Mouse (Mus musculus) liver, adult 2 months (tissue): ENCODE results near the gene Atp6v1b1. TPM values are rescaled to one million over a fixed set of nuclear protein-coding genes. Genes with fewer than 3 reads are reported as not detected.
"Not testable (repeated sequence)": the region's sequence is repeated elsewhere in the genome, so short reads cannot be mapped to it uniquely, and the experiment has no call there.

Experiments used
- DNase-seq: peaks from one replicate; pipeline ENCODE4 v3.0.0-alpha.2; 2011; ENCODE audit warnings: low read depth, low spot score; ENCODE audit errors: extremely low read depth
- H3K27ac ChIP-seq: fragments of 200-500 bp; replicated peaks from 2 replicates; pipeline ENCODE4 v1.5.1; 2012; ENCODE audit warnings: low read depth, mild to moderate bottlenecking, control low read depth, inconsistent platforms, low read length; ENCODE audit not compliant: insufficient read depth
- H3K27me3 ChIP-seq: fragments of 200-500 bp; 2 replicates; pipeline ENCODE4 v1.6.1; 2012; ENCODE audit warnings: mild to moderate bottlenecking, moderate library complexity, low read length, inconsistent platforms; ENCODE audit not compliant: control insufficient read depth, insufficient read depth
- H3K36me3 ChIP-seq: fragments of 200-500 bp; 2 replicates; pipeline ENCODE4 v1.6.1; 2012; ENCODE audit warnings: low read length, inconsistent platforms; ENCODE audit not compliant: control insufficient read depth, insufficient read depth
- H3K4me1 ChIP-seq: fragments of 200-500 bp; 2 replicates; pipeline ENCODE4 v1.6.1; 2011; ENCODE audit warnings: low read length; ENCODE audit not compliant: control insufficient read depth, insufficient read depth
- H3K4me3 ChIP-seq: fragments of 200-500 bp; 2 replicates; pipeline ENCODE4 v1.5.1; 2011; ENCODE audit warnings: low read depth, mild to moderate bottlenecking, control low read depth, low read length, moderate library complexity; ENCODE audit not compliant: insufficient read depth
- H3K79me2 ChIP-seq: fragments of 200-500 bp; 2 replicates; pipeline ENCODE4 v1.6.1; 2012; ENCODE audit warnings: inconsistent platforms, mild to moderate bottlenecking, low read length, moderate library complexity; ENCODE audit not compliant: control insufficient read depth, insufficient read depth
- H3K9ac ChIP-seq: fragments of 200-500 bp; 2 replicates; pipeline ENCODE4 v1.6.1; 2012; ENCODE audit warnings: low read depth, mild to moderate bottlenecking, control low read depth, inconsistent platforms, low read length
- CTCF ChIP-seq: fragments of 200-500 bp; IDR thresholded peaks from 2 replicates; pipeline ENCODE4 v1.5.1; 2011; ENCODE audit warnings: low read depth, low read length, control low read depth
- POLR2A ChIP-seq: fragments of 200-500 bp; IDR thresholded peaks from 2 replicates; pipeline ENCODE4 v1.6.1; 2011; ENCODE audit warnings: low read length, control low read depth; ENCODE audit not compliant: insufficient read depth; ENCODE audit errors: extremely low read depth
- WGBS: fragments of 180-500 bp; shearing (Covaris S2); methylation state at CpG from one replicate; pipeline ENCODE4 v1.1.7; 2018; 5-methylcytosine and 5-hydroxymethylcytosine counted together
- polyA plus RNA-seq: library from polyadenylated mRNA; depleted of rRNA; stranded (reverse); fragments of >200 nt; gene quantifications from 2 replicates; pipeline ENCODE4 v1.2.3, GENCODE M21; 2012
- total RNA-seq: library from RNA; depleted of rRNA; stranded (reverse); fragments of >200 nt; gene quantifications from 2 replicates; pipeline ENCODE4 v1.2.3, GENCODE M21; 2014

The Atp6v1b1 gene
- total and polyA plus RNA-seq, 2 experiments = not detected

- H3K79me2 ChIP-seq = no peaks in the 10 kb centered on the region
- no peak for TF ChIP-seq CTCF
- TF ChIP-seq POLR2A = no peak
- no peak for DNase-seq
- no peaks in the 10 kb centered on the region for H3K4me1 ChIP-seq
- no peak overlapping the region for H3K4me3 ChIP-seq
- no peaks in the 10 kb centered on the region for H3K36me3 ChIP-seq
- H3K27ac ChIP-seq = no peak overlapping the region
- no peaks in the 10 kb centered on the region for H3K27me3 ChIP-seq
- 90% methylated on average over 7 of the region's 7 CpGs for WGBS
- no peak overlapping the region for H3K9ac ChIP-seq
These were observed 45.8 kb downstream of the Atp6v1b1 start for GRCm38 (mm10) chr6:83788554-83788953.

DNA sequence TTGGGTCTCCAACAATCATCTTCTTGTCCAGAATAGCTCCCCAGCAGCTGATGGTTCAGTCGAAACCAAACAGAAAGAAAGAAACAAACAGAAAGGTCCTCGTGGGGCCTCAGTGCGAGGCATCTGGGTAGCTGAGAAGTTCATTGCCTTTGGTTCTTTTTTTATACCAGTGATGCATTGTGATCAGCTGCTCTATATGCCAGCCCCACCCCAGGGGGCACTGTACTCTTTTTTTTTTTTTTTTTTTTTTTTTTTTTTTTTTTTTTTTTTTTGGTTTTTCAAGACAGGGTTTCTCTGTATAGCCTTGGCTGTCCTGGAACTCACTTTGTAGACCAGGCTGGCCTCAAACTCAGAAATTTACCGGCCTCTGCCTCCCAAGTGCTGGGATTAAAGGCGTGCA is 47.7 kb downstream of the Atp6v1b1 start:
- H3K36me3 ChIP-seq, H3K27me3 ChIP-seq, H3K4me1 ChIP-seq, DNase-seq, H3K9ac ChIP-seq, H3K79me2 ChIP-seq, H3K27ac ChIP-seq, H3K4me3 ChIP-seq: not testable (repeated sequence)
- WGBS = 89% methylated on average over 5 of the region's 5 CpGs

DNA sequence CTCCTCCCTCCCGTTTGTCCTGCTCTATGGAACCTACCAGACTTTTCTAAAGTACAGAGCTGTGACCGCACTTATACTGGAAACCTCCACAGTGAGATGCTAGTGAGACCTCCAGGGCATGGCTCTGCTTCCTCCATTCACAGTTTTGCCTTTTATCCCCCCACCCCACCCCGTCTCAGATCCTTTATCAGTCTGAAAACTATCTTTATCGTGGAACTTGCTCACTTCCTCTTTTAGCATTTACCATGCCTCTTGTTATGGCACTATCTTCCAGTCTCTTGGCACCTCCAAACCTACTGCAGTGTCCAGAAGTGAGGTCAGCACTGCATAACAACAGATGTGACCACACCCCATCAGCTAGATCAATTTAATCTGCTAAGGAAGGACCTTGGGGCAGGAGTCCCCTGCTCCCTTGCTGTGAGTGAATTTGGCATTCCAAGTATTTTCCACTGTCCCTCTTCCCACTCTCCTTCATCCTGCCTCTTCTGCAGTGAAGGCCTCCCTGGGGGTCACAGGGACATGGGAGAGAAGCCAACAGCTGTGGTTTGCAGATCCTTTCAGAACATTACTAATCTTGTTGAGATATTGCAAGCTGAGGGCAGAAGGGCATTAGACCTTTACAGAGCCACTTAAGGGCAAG is 48.6 kb downstream of the Atp6v1b1 start:
- no peak overlapping the region for H3K27ac ChIP-seq
- no peaks in the 10 kb centered on the region for H3K79me2 ChIP-seq
- H3K36me3 ChIP-seq = no peaks in the 10 kb centered on the region
- no peak for DNase-seq
- H3K4me1 ChIP-seq = peaks cover 7% of the 10 kb centered on the region
- no peak overlapping the region for H3K4me3 ChIP-seq
- WGBS = 67% methylated on average over 4 of the region's 4 CpGs
- no peaks in the 10 kb centered on the region for H3K27me3 ChIP-seq
- no peak overlapping the region for H3K9ac ChIP-seq
- TF ChIP-seq CTCF (no peak), POLR2A (no peak)

DNA sequence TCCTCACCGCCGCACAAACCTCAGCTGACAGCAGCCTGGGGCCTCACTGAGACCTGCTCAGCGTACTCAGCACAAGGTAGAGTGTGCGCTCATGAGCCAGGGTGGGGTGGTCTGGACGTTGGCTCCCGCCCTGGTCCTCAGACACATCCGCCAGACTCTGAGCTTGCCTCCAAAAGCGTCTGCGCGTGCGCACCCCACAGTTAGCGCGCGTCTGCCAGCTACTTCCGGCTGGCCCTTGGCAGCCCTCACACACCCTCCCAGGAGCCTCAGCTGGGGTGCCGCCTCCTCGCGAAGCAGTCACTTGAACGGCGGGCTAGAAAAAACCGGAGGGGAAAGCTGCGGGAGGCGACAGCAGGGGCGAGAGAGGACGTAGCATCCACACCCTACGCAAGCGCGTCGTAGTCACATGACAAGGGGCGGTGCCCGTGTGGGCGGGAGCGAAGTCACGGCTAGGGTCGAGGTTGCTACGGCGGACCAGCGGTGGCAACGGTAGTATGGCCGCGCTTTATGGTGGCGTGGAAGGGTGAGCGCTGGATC is 52.0 kb downstream of the Atp6v1b1 start, which contains the start of gene Nagk:
Gene Nagk (plus strand): TSS at position 223 of the 537 bp plus-strand sequence.
- Histone ChIP-seq H3K36me3 (no peaks in the 10 kb centered on the region; the same call in 1 of the 2 replicates), H3K79me2 (no peaks in the 10 kb centered on the region), H3K4me3 (peak within 1 kb of the TSS; percentile 74), H3K9ac (peak within 1 kb of the TSS; percentile 75), H3K4me1 (peaks cover 7% of the 10 kb centered on the region), H3K27me3 (no peaks in the 10 kb centered on the region), H3K27ac (peak within 1 kb of the TSS; percentile 59)
- under 1% methylated on average over 43 of the region's 43 CpGs for WGBS
- TF ChIP-seq POLR2A (peak; percentile 73; the same call in 1 of the 2 replicates), CTCF (no peak)
- DNase-seq = peak; percentile 77

GRCm38 (mm10) chr6:83795492-83795900 is 52.7 kb downstream of the Atp6v1b1 start:
- 2% methylated on average over 13 of the region's 13 CpGs for WGBS
- TF ChIP-seq CTCF (no peak), POLR2A (no peak)

GRCm38 (mm10) chr6:83796686-83797085 is 53.9 kb downstream of the Atp6v1b1 start:
- 25% methylated on average over 3 of the region's 3 CpGs for WGBS
- Histone ChIP-seq H3K79me2 (no peaks in the 10 kb centered on the region), H3K4me3 (no peak overlapping the region), H3K27ac (no peak overlapping the region), H3K9ac (no peak overlapping the region), H3K27me3 (no peaks in the 10 kb centered on the region), H3K4me1 (peaks cover 7% of the 10 kb centered on the region), H3K36me3 (peaks cover 4% of the 10 kb centered on the region)
- peak; percentile 54 for DNase-seq
- TF ChIP-seq CTCF = no peak
- TF ChIP-seq POLR2A = no peak

More at GRCm38 (mm10) chr6:83795492-83795900, 52.7 kb downstream of the Atp6v1b1 start:
- Histone ChIP-seq H3K27me3 (no peaks in the 10 kb centered on the region), H3K27ac (peak overlapping the region; percentile 59), H3K9ac (peak overlapping the region; percentile 75), H3K4me1 (peaks cover 7% of the 10 kb centered on the region), H3K36me3 (peaks cover 4% of the 10 kb centered on the region), H3K4me3 (peak overlapping the region; percentile 74), H3K79me2 (no peaks in the 10 kb centered on the region)
- DNase-seq = peak; percentile 50
